18 mouse cellular contexts compared by ENCODE assay signal in genomic region chr17:29005002-29005401, GRCm38 (mm10). TPM values are rescaled to one million over a fixed set of nuclear protein-coding genes. Genes with fewer than 3 reads are reported as not detected.
A peak's percentile ranks its signal among the peaks of the same experiment; 100 is the strongest.
DNase-seq lines count a peak whose midpoint lies in the region; ATAC-seq and TF ChIP-seq lines count a peak whose summit lies in the region.
"Had no signal": no experiment of that assay in that cellular context is flagged by ENCODE, and none has a peak within 500 bp of the region (broad histone marks: within the 10 kb centered on the region; RNA-seq: fewer than 3 reads in every experiment).

No protein-coding gene starts in this region.

- 92% methylated on average over 3 of the region's 3 CpGs for WGBS in forebrain, embryonic 12.5 days
- 93% methylated on average over 3 of the region's 3 CpGs for WGBS in forebrain, embryonic 10.5 days
- 87% methylated on average over 3 of the region's 3 CpGs for whole genome bisulfite sequencing in intestine, embryonic 15.5 days
- WGBS in intestine, embryonic 16.5 days: 93% methylated on average over 3 of the region's 3 CpGs
- WGBS in midbrain, embryonic 14.5 days: 92% methylated on average over 3 of the region's 3 CpGs

- no peak overlapping the region for H3K9ac ChIP-seq in forebrain, embryonic 12.5 days
- H3K9ac ChIP-seq in intestine, embryonic 15.5 days: no peak overlapping the region
- H3K9ac ChIP-seq in intestine, embryonic 16.5 days (ENCODE audit: low read depth, low read length): no peak overlapping the region
- no peak overlapping the region for H3K9ac ChIP-seq in midbrain, embryonic 14.5 days (replicated peaks; ENCODE audit: low read length)
- H3K9ac ChIP-seq: hindbrain, embryonic 14.5 days; limb, embryonic 15.5 days had no signal

- H3K9me3 ChIP-seq in forebrain, embryonic 12.5 days: no peaks in the 10 kb centered on the region
- H3K9me3 ChIP-seq in forebrain, embryonic 10.5 days: no peaks in the 10 kb centered on the region
- no peaks in the 10 kb centered on the region for H3K9me3 ChIP-seq in intestine, embryonic 15.5 days
- no peaks in the 10 kb centered on the region for H3K9me3 ChIP-seq in intestine, embryonic 16.5 days (ENCODE audit: control insufficient read depth, low read length)
- H3K9me3 ChIP-seq in E14TG2a.4 (ENCODE audit: low read length): no peaks in the 10 kb centered on the region
- no peaks in the 10 kb centered on the region for H3K9me3 ChIP-seq in midbrain, embryonic 14.5 days (ENCODE audit: control insufficient read depth, low read length)
- H3K9me3 ChIP-seq: limb, embryonic 15.5 days had no signal

- no peak for TF ChIP-seq CTCF in E14TG2a.4 (conservative IDR thresholded peaks at IDR 0.05; ENCODE audit: low read length)

- H3K36me3 ChIP-seq in forebrain, embryonic 12.5 days (replicated peaks): peaks cover 13% of the 10 kb centered on the region
- peaks cover 48% of the 10 kb centered on the region for H3K36me3 ChIP-seq in forebrain, embryonic 10.5 days (replicated peaks)
- peaks cover 6% of the 10 kb centered on the region; the same call in 1 of the 2 replicates for H3K36me3 ChIP-seq in intestine, embryonic 15.5 days
- H3K36me3 ChIP-seq in intestine, embryonic 16.5 days (ENCODE audit: control insufficient read depth, insufficient read depth, low read length): 0 out of 2 replicates have a peak, but pooled peaks cover 3% of the 10 kb centered on the region
- H3K36me3 ChIP-seq in E14TG2a.4 (ENCODE audit: insufficient read depth, low read length): peaks cover 46% of the 10 kb centered on the region
- H3K36me3 ChIP-seq in midbrain, embryonic 14.5 days (ENCODE audit: control insufficient read depth, insufficient read depth, low read length): peaks cover 10% of the 10 kb centered on the region

- H3K4me3 ChIP-seq in forebrain, embryonic 12.5 days (replicated peaks): no peak overlapping the region
- H3K4me3 ChIP-seq in forebrain, embryonic 10.5 days: no peak overlapping the region
- H3K4me3 ChIP-seq in intestine, embryonic 15.5 days (replicated peaks): no peak overlapping the region
- no peak overlapping the region for H3K4me3 ChIP-seq in intestine, embryonic 16.5 days (ENCODE audit: low read length)
- peak overlapping the region; percentile 100 for H3K4me3 ChIP-seq in E14TG2a.4 (replicated peaks; ENCODE audit: low read length)
- H3K4me3 ChIP-seq in midbrain, embryonic 14.5 days (replicated peaks; ENCODE audit: low read depth, low read length): no peak overlapping the region; the same call in 1 of the 2 replicates
- H3K4me3 ChIP-seq: heart, adult 2 months; limb, embryonic 15.5 days; myocyte had no signal

- peak overlapping the region; percentile 10; the same call in 1 of the 2 replicates for H3K4me2 ChIP-seq in forebrain, embryonic 12.5 days
- H3K4me2 ChIP-seq in intestine, embryonic 15.5 days (replicated peaks): peak overlapping the region; percentile 81
- H3K4me2 ChIP-seq in intestine, embryonic 16.5 days (ENCODE audit: low read depth, low read length): no peak overlapping the region
- H3K4me2 ChIP-seq in midbrain, embryonic 14.5 days (ENCODE audit: low read length): peak overlapping the region; percentile 78
- H3K4me2 ChIP-seq: limb, embryonic 15.5 days had no signal

- H3K27ac ChIP-seq in forebrain, embryonic 12.5 days: no peak overlapping the region
- no peak overlapping the region for H3K27ac ChIP-seq in forebrain, embryonic 10.5 days
- no peak overlapping the region for H3K27ac ChIP-seq in intestine, embryonic 15.5 days
- no peak overlapping the region for H3K27ac ChIP-seq in intestine, embryonic 16.5 days (ENCODE audit: low read length)
- H3K27ac ChIP-seq in midbrain, embryonic 14.5 days (replicated peaks; ENCODE audit: low read depth, low read length): no peak overlapping the region
- H3K27ac ChIP-seq: heart, adult 2 months; hindbrain, embryonic 14.5 days; limb, embryonic 15.5 days had no signal

- intact Hi-C loops in left cerebral cortex, postnatal 36 days (cut with DNase I): no loop called here

- no peak for DNase-seq in forebrain, embryonic 10.5 days (ENCODE audit: extremely low spot score, low spot score)
- no peak for DNase-seq in midbrain, embryonic 14.5 days
- no peak for DNase-seq in kidney, adult 8-10 months
- no peak for DNase-seq in left cerebral cortex, postnatal 36 days (ENCODE audit: low spot score in 2 of 2)
- DNase-seq: adrenal gland, adult 2 months; cerebellum, adult 9-11 months; heart, adult 2 months; kidney, adult 9 months; kidney, postnatal 4 days had no signal

- ATAC-seq in forebrain, embryonic 12.5 days (ENCODE audit: low FRiP score): no peak
- ATAC-seq in intestine, embryonic 15.5 days: no peak
- no peak for ATAC-seq in intestine, embryonic 16.5 days
- ATAC-seq in midbrain, embryonic 14.5 days (ENCODE audit: low FRiP score, low TSS enrichment): no peak
- ATAC-seq: CD4-positive, CD25-positive, alpha-beta regulatory T cell, adult 4 months; lung, postnatal 0 days had no signal

- H3K27me3 ChIP-seq in forebrain, embryonic 12.5 days: no peaks in the 10 kb centered on the region
- no peaks in the 10 kb centered on the region for H3K27me3 ChIP-seq in forebrain, embryonic 10.5 days (ENCODE audit: poor library complexity, severe bottlenecking)
- no peaks in the 10 kb centered on the region for H3K27me3 ChIP-seq in intestine, embryonic 15.5 days (replicated peaks)
- H3K27me3 ChIP-seq in intestine, embryonic 16.5 days (replicated peaks; ENCODE audit: control insufficient read depth, insufficient read depth, low read length): no peaks in the 10 kb centered on the region
- H3K27me3 ChIP-seq in E14TG2a.4 (ENCODE audit: insufficient read depth, low read length): no peaks in the 10 kb centered on the region
- no peaks in the 10 kb centered on the region for H3K27me3 ChIP-seq in midbrain, embryonic 14.5 days (ENCODE audit: control insufficient read depth, insufficient read depth, low read length)
- H3K27me3 ChIP-seq: limb, embryonic 15.5 days had no signal

- H3K4me1 ChIP-seq in forebrain, embryonic 12.5 days: peaks cover 26% of the 10 kb centered on the region
- peaks cover 35% of the 10 kb centered on the region for H3K4me1 ChIP-seq in forebrain, embryonic 10.5 days
- peaks cover 7% of the 10 kb centered on the region; the same call in 1 of the 2 replicates for H3K4me1 ChIP-seq in intestine, embryonic 15.5 days (replicated peaks)
- H3K4me1 ChIP-seq in intestine, embryonic 16.5 days (ENCODE audit: control insufficient read depth, insufficient read depth, low read length): peaks cover 15% of the 10 kb centered on the region
- peaks cover 65% of the 10 kb centered on the region for H3K4me1 ChIP-seq in E14TG2a.4 (replicated peaks; ENCODE audit: low read depth, low read length)
- peaks cover 15% of the 10 kb centered on the region for H3K4me1 ChIP-seq in midbrain, embryonic 14.5 days (ENCODE audit: control insufficient read depth, insufficient read depth, low read length)

RNA-seq across cellular contexts. Expression of gene Stk38, which starts 2.8 kb away (rescaled TPM):
- polyA plus RNA-seq in forebrain, embryonic 12.5 days (2016; fragmentation: Nextera tagmentation; extraction: Ambion mirVana): 149 and 154 TPM in 2 replicates
- polyA plus RNA-seq in forebrain, embryonic 10.5 days (2016; fragmentation: Nextera tagmentation; extraction: Ambion mirVana): 117 and 119 TPM in 2 replicates
- 90.0 and 90.7 TPM in 2 replicates for polyA plus RNA-seq in intestine, embryonic 15.5 days (2015; fragmentation: Nextera tagmentation; extraction: Ambion mirVana)
- polyA plus RNA-seq in intestine, embryonic 16.5 days (2015; fragmentation: Nextera tagmentation; extraction: Ambion mirVana): 98.3 and 104 TPM in 2 replicates
- polyA plus RNA-seq in midbrain, embryonic 14.5 days (2014; fragmentation: Nextera tagmentation; extraction: Ambion mirVana): 74.8 and 102 TPM in 2 replicates
- 10 to 100 TPM; 35.0 to 62.2 TPM for total RNA-seq in left cerebral cortex, postnatal 36 days (2021)

RNA-seq across cellular contexts. Expression of gene Srsf3, which starts 27.4 kb away (rescaled TPM):
- polyA plus RNA-seq in forebrain, embryonic 12.5 days (2016; fragmentation: Nextera tagmentation; extraction: Ambion mirVana): 852 and 860 TPM in 2 replicates
- polyA plus RNA-seq in forebrain, embryonic 10.5 days (2016; fragmentation: Nextera tagmentation; extraction: Ambion mirVana): 884 TPM in 2 replicates
- 485 and 544 TPM in 2 replicates for polyA plus RNA-seq in intestine, embryonic 15.5 days (2015; fragmentation: Nextera tagmentation; extraction: Ambion mirVana)
- 393 and 451 TPM in 2 replicates for polyA plus RNA-seq in intestine, embryonic 16.5 days (2015; fragmentation: Nextera tagmentation; extraction: Ambion mirVana)
- polyA plus RNA-seq in midbrain, embryonic 14.5 days (2014; fragmentation: Nextera tagmentation; extraction: Ambion mirVana): 486 and 559 TPM in 2 replicates
- 100 to 1,000 TPM; 101 to 118 TPM for total RNA-seq in left cerebral cortex, postnatal 36 days (2021)

RNA-seq across cellular contexts. Expression of gene Kctd20, which starts 53.3 kb away (rescaled TPM):
- polyA plus RNA-seq in forebrain, embryonic 12.5 days (2016; fragmentation: Nextera tagmentation; extraction: Ambion mirVana): 127 and 129 TPM in 2 replicates
- 111 and 113 TPM in 2 replicates for polyA plus RNA-seq in forebrain, embryonic 10.5 days (2016; fragmentation: Nextera tagmentation; extraction: Ambion mirVana)
- polyA plus RNA-seq in intestine, embryonic 15.5 days (2015; fragmentation: Nextera tagmentation; extraction: Ambion mirVana): 64.9 and 68.9 TPM in 2 replicates
- 57.0 and 62.3 TPM in 2 replicates for polyA plus RNA-seq in intestine, embryonic 16.5 days (2015; fragmentation: Nextera tagmentation; extraction: Ambion mirVana)
- polyA plus RNA-seq in midbrain, embryonic 14.5 days (2014; fragmentation: Nextera tagmentation; extraction: Ambion mirVana): 61.1 and 93.6 TPM in 2 replicates
- total RNA-seq in left cerebral cortex, postnatal 36 days (2021): 10 to 100 TPM; 72.8 to 77.6 TPM
